Mouse (Mus musculus): ENCODE data around the gene Khdrbs1.

Gene Khdrbs1

GRCm38 (mm10) chr4:129672083-129672877, 69.8 kb downstream of the Khdrbs1 start, which contains the start of gene Kpna6:
Kpna6 (minus strand) TSS chr4:129672767.
- DNase-seq (ENCODE audit: low read depth) = peak; percentile 96

- peak; percentile 86 for DNase-seq (ENCODE audit: low read depth)
Measured at GRCm38 (mm10) chr4:129671491-129672082, 70.5 kb downstream of the Khdrbs1 start.

DNA sequence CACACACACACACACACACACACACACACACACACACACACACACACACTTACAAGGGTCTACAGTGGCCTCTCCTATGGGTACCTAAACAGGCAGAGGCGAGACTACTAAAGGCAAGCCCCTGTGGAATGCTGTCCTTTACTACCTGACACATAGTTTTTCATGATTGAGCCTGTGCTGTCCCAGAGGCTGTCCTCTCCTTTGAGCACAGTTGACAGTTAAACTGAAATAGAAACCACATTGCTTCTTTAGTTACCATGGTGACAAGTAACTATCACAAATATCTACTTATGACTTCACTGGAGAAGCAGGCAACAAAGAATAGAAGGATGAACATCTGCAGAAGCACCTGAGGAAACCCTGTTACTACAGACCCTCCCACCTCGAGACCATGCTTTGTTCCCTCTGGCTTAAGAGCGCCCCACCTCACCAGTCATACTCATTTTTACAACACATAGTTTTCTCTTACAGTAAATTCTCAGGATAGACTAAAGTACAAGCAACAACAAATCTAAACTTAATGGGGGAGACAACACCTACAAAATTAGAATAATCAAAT, 79.8 kb downstream of the Khdrbs1 start:
- no peak for DNase-seq (ENCODE audit: low read depth)

GRCm38 (mm10) chr4:129661584-129661983, 80.5 kb downstream of the Khdrbs1 start:
- no peak for DNase-seq (ENCODE audit: low read depth)

DNA sequence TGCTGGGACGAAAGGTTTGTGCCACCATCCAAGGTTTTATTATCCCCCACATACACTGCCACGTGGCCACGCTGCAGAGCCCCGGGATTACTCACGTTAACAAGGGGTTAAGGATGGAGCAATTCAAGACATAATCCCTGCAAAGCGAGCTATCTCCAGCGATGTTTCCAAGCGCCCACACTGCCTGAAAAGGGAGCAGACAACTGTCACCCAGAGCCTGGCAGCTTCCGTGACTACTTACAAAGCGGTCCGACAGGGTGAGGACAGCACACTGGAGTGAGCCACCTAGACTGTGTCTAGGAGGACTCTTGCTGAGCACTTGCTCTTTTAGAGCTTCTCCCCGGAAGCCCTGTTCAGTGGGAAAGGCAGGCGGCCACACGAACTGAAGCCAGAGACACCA, 87.3 kb downstream of the Khdrbs1 start:
- DNase-seq (ENCODE audit: low read depth) = no peak
